Mouse (Mus musculus) testis, adult 2 months (tissue): ENCODE data around the gene Cercam.

Source experiments
- CTCF ChIP-seq: fragments of 200-500 bp; IDR thresholded peaks from 2 replicates; pipeline ENCODE4 v1.5.1; 2012; ENCODE audit warnings: low read depth, mild to moderate bottlenecking, inconsistent platforms, low read length, moderate library complexity; ENCODE audit not compliant: control insufficient read depth, insufficient read depth, insufficient replicate concordance
- POLR2A ChIP-seq: fragments of 200-500 bp; IDR thresholded peaks from 2 replicates; pipeline ENCODE4 v1.6.1; 2012; ENCODE audit warnings: low read depth, mild to moderate bottlenecking, inconsistent platforms, low read length, moderate library complexity; ENCODE audit not compliant: control insufficient read depth

GRCm38 (mm10) chr2:29820025-29820817, 48.7 kb upstream of the Cercam start, which contains the start of gene Urm1:
- no peak for TF ChIP-seq CTCF
- no peak for TF ChIP-seq POLR2A
